Comparison of ENCODE assay signal across 8 mouse cellular contexts in genomic region chr1:165641271-165641771, GRCm38 (mm10). TPM values are rescaled to one million over a fixed set of nuclear protein-coding genes. Genes with fewer than 3 reads are reported as not detected.
A peak's percentile ranks its signal among the peaks of the same experiment; 100 is the strongest.
DNase-seq lines count a peak whose midpoint lies in the region; ATAC-seq lines count a peak whose summit lies in the region.

No protein-coding gene starts in this region.

- peak overlapping the region; percentile 76 for H3K4me3 ChIP-seq in embryonic facial prominence, embryonic 11.5 days (ENCODE audit: low read depth, low read length)
- peak overlapping the region; percentile 81 for H3K4me3 ChIP-seq in limb, embryonic 13.5 days
- peak overlapping the region; percentile 98 for H3K4me3 ChIP-seq in midbrain, embryonic 15.5 days

- peak; percentile 53 to 69 for DNase-seq in urinary bladder, adult 18-20 months (ENCODE audit: low spot score in 2 of 2)
- DNase-seq in urinary bladder, postnatal 10 days (ENCODE audit: low spot score) = no peak
- DNase-seq in embryonic facial prominence, embryonic 11.5 days (ENCODE audit: low spot score) = peak; percentile 86
- DNase-seq in heart, adult 8-10 months (ENCODE audit: low spot score) = peak; percentile 85
- peak; percentile 67 to 79 for DNase-seq in kidney, adult 8-10 months
- peak; percentile 51 to 74 for DNase-seq in spleen, adult 18-20 months

- H3K36me3 ChIP-seq in embryonic facial prominence, embryonic 11.5 days (replicated peaks; ENCODE audit: control insufficient read depth, insufficient read depth, low read depth, low read length) = no peaks in the 10 kb centered on the region
- H3K36me3 ChIP-seq in limb, embryonic 13.5 days = no peaks in the 10 kb centered on the region
- no peaks in the 10 kb centered on the region for H3K36me3 ChIP-seq in midbrain, embryonic 15.5 days (replicated peaks)

- no peak overlapping the region for H3K9ac ChIP-seq in embryonic facial prominence, embryonic 11.5 days (replicated peaks; ENCODE audit: low read length)
- peak overlapping the region; percentile 73 for H3K9ac ChIP-seq in limb, embryonic 13.5 days
- peak overlapping the region; percentile 51; the same call in 1 of the 2 replicates for H3K9ac ChIP-seq in midbrain, embryonic 15.5 days

- no peaks in the 10 kb centered on the region for H3K27me3 ChIP-seq in embryonic facial prominence, embryonic 11.5 days (ENCODE audit: control insufficient read depth, insufficient read depth, low read length)
- H3K27me3 ChIP-seq in limb, embryonic 13.5 days = no peaks in the 10 kb centered on the region
- H3K27me3 ChIP-seq in midbrain, embryonic 15.5 days (replicated peaks) = no peaks in the 10 kb centered on the region

- H3K4me1 ChIP-seq in embryonic facial prominence, embryonic 11.5 days (ENCODE audit: control insufficient read depth, insufficient read depth, low read length) = no peaks in the 10 kb centered on the region
- H3K4me1 ChIP-seq in limb, embryonic 13.5 days = peaks cover 14% of the 10 kb centered on the region; the same call in 1 of the 2 replicates
- 0 out of 2 replicates have a peak, but pooled peaks cover 3% of the 10 kb centered on the region for H3K4me1 ChIP-seq in midbrain, embryonic 15.5 days

- H3K9me3 ChIP-seq in embryonic facial prominence, embryonic 11.5 days (replicated peaks; ENCODE audit: control insufficient read depth, low read length) = no peaks in the 10 kb centered on the region
- H3K9me3 ChIP-seq in limb, embryonic 13.5 days = no peaks in the 10 kb centered on the region
- H3K9me3 ChIP-seq in midbrain, embryonic 15.5 days = no peaks in the 10 kb centered on the region

- H3K4me2 ChIP-seq in embryonic facial prominence, embryonic 11.5 days (ENCODE audit: low read depth, low read length) = no peak overlapping the region; the same call in 1 of the 2 replicates
- peak overlapping the region; percentile 66 for H3K4me2 ChIP-seq in limb, embryonic 13.5 days (replicated peaks)
- H3K4me2 ChIP-seq in midbrain, embryonic 15.5 days = peak overlapping the region; percentile 53

- 6% methylated on average over 16 of the region's 16 CpGs for WGBS in embryonic facial prominence, embryonic 11.5 days
- 6% methylated on average over 16 of the region's 16 CpGs for WGBS in limb, embryonic 13.5 days
- WGBS in midbrain, embryonic 15.5 days = 6% methylated on average over 16 of the region's 16 CpGs

- 0 out of 2 replicates have a peak, but pooled peaks have one; percentile 19 for ATAC-seq in embryonic facial prominence, embryonic 11.5 days (replicated peaks; ENCODE audit: insufficient number of reproducible peaks, low FRiP score, low TSS enrichment, low read depth)
- peak; percentile 72 for ATAC-seq in limb, embryonic 13.5 days (ENCODE audit: low FRiP score, low read depth)
- peak; percentile 72 for ATAC-seq in midbrain, embryonic 15.5 days (replicated peaks)

- H3K27ac ChIP-seq in embryonic facial prominence, embryonic 11.5 days (replicated peaks; ENCODE audit: low read depth, low read length) = no peak overlapping the region
- 0 out of 2 replicates have a peak overlapping the region, but pooled peaks have one; percentile 77 for H3K27ac ChIP-seq in limb, embryonic 13.5 days
- H3K27ac ChIP-seq in midbrain, embryonic 15.5 days = peak overlapping the region; percentile 80

RNA-seq across cellular contexts. Expression of gene Mpzl1, which starts 7.0 kb away (rescaled TPM):
- polyA plus RNA-seq in embryonic facial prominence, embryonic 11.5 days (2014; fragmentation: Nextera tagmentation; extraction: Ambion mirVana) = 158 and 169 TPM in 2 replicates
- total RNA-seq in heart, adult 8-10 months (2022) = 10 to 100 TPM; 12.3 to 13.6 (median 12.4) TPM
- polyA plus RNA-seq in limb, embryonic 13.5 days (2015; fragmentation: Nextera tagmentation; extraction: Ambion mirVana) = 196 TPM in 2 replicates
- 156 and 168 TPM in 2 replicates for polyA plus RNA-seq in midbrain, embryonic 15.5 days (2015; fragmentation: Nextera tagmentation; extraction: Ambion mirVana)

Comparison
In these comparisons a context has a peak if more than half of its experiments do, and no peak if none do; other contexts are left out.
1. ATAC-seq: peak in every context shown above with its lines; median percentile 72 in limb, embryonic 13.5 days; 72 in midbrain, embryonic 15.5 days; 19 in embryonic facial prominence, embryonic 11.5 days.